Mouse (Mus musculus): ENCODE data around the gene Mrpl33. TPM values are rescaled to one million over a fixed set of nuclear protein-coding genes. Genes with fewer than 3 reads are reported as not detected.

Gene Mrpl33
- total and polyA plus RNA-seq, 3 experiments, result 47.7 to 332 (median 281) TPM

DNA sequence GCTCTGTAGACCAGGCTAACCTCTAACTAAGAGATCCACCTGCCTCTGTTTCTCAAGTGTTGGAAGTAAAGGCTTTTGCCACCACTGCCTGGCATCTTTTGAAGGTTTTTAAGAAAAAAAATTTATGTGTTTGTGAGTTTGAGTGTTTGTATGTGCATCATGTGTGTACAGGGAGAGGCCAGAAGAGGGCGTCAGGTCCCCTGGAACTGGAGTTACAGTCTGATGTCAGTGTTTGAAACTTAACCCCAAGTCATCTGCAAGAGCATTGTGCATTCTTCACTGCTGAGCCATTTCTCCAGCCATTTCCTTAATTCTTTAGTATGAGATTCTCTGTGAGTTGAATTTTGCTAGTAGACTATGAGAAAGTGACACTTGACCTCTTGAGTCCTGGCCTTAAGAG lies 112.7 kb downstream of the Mrpl33 start:
- intact Hi-C loops (cut with DNase I), result no loop called here
- 94% methylated on average over 1 of the region's 1 CpGs for WGBS
- peaks cover 1% of the 10 kb centered on the region; the same call in 1 of the 2 replicates for H3K79me2 ChIP-seq (replicated peaks; ENCODE audit: control insufficient read depth, insufficient read depth, low read length)
- H3K4me1 ChIP-seq (ENCODE audit: control insufficient read depth, insufficient read depth, low read length), result no peaks in the 10 kb centered on the region
- H3K4me3 ChIP-seq, result no peak overlapping the region
- no peak for DNase-seq
- TF ChIP-seq CTCF (IDR thresholded peaks at IDR 0.05), result peak; percentile 50
- no peak for TF ChIP-seq POLR2A (IDR thresholded peaks at IDR 0.05; ENCODE audit: insufficient read depth, low read depth, low read length)
- no peak for TF ChIP-seq EP300 (IDR thresholded peaks at IDR 0.05; ENCODE audit: insufficient read depth, low read depth, low read length)
- no peaks in the 10 kb centered on the region for H3K27me3 ChIP-seq (ENCODE audit: control insufficient read depth, insufficient read depth, low read length)
- no peak overlapping the region for H3K27ac ChIP-seq
- no peak overlapping the region for H3K9ac ChIP-seq (ENCODE audit: low read depth, low read length)
- no peaks in the 10 kb centered on the region for H3K36me3 ChIP-seq (ENCODE audit: control insufficient read depth, insufficient read depth, low read length)

- DNase-seq, result no peak
- no peaks in the 10 kb centered on the region for H3K27me3 ChIP-seq (ENCODE audit: control insufficient read depth, insufficient read depth, low read length)
- peaks cover 1% of the 10 kb centered on the region; the same call in 1 of the 2 replicates for H3K79me2 ChIP-seq (replicated peaks; ENCODE audit: control insufficient read depth, insufficient read depth, low read length)
- 71% methylated on average over 2 of the region's 2 CpGs for WGBS
- H3K27ac ChIP-seq, result no peak overlapping the region
- no peaks in the 10 kb centered on the region for H3K4me1 ChIP-seq (ENCODE audit: control insufficient read depth, insufficient read depth, low read length)
- intact Hi-C loops (cut with DNase I), result no loop called here
- no peak overlapping the region for H3K4me3 ChIP-seq
- no peak overlapping the region for H3K9ac ChIP-seq (ENCODE audit: low read depth, low read length)
- TF ChIP-seq EP300 (IDR thresholded peaks at IDR 0.05; ENCODE audit: insufficient read depth, low read depth, low read length) (no peak), POLR2A (IDR thresholded peaks at IDR 0.05; ENCODE audit: insufficient read depth, low read depth, low read length) (no peak), CTCF (IDR thresholded peaks at IDR 0.05) (no peak)
- peaks cover 2% of the 10 kb centered on the region; the same call in 1 of the 2 replicates for H3K36me3 ChIP-seq (ENCODE audit: control insufficient read depth, insufficient read depth, low read length)
Measured at GRCm38 (mm10) chr5:31713280-31713711, 116.6 kb downstream of the Mrpl33 start.

DNA sequence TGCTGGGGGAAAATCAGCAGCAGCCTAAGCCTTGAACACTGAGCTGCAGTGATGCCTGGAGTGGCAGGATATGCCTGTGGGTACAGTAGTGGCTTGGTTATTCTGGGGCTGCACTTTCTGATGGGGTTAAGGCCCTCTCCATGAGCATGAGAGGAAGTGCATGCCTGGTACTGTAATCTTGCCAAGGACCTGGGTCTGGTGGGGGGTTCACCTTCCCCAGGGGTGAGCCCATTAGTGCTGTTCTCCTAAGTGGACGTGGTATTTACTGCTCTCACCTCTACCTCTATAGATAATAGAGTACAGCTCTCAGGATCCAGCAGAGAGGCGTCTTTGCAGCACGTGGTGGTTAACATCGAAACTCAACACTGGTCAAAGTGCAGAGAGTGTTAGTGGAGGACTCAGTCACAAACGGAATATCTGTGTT lies 117.1 kb downstream of the Mrpl33 start:
- Histone ChIP-seq H3K27ac (no peak overlapping the region), H3K4me1 (ENCODE audit: control insufficient read depth, insufficient read depth, low read length) (no peaks in the 10 kb centered on the region), H3K9ac (ENCODE audit: low read depth, low read length) (no peak overlapping the region), H3K36me3 (ENCODE audit: control insufficient read depth, insufficient read depth, low read length) (peaks cover 2% of the 10 kb centered on the region; the same call in 1 of the 2 replicates), H3K79me2 (replicated peaks; ENCODE audit: control insufficient read depth, insufficient read depth, low read length) (peaks cover 1% of the 10 kb centered on the region; the same call in 1 of the 2 replicates), H3K4me3 (no peak overlapping the region), H3K27me3 (ENCODE audit: control insufficient read depth, insufficient read depth, low read length) (no peaks in the 10 kb centered on the region)
- TF ChIP-seq CTCF (IDR thresholded peaks at IDR 0.05), result no peak
- no peak for TF ChIP-seq POLR2A (IDR thresholded peaks at IDR 0.05; ENCODE audit: insufficient read depth, low read depth, low read length)
- TF ChIP-seq EP300 (IDR thresholded peaks at IDR 0.05; ENCODE audit: insufficient read depth, low read depth, low read length), result no peak
- intact Hi-C loops (cut with DNase I), result no loop called here
- no peak for DNase-seq
- WGBS, result 60% methylated on average over 5 of the region's 5 CpGs

Small RNAs within 50 kb of the gene (microRNA-seq; reads per million reads assigned to microRNA genes)
- 0 reads per million in 2 experiments for gene Mir3473e

Other genes with a start within 250 kb of the Mrpl33 start
- gene Zfp512, start 144.5 kb upstream of the Mrpl33 start, total RNA-seq (2021), result 10 to 100 TPM; 23.7 to 25.1 TPM
- 12.7 and 17.9 TPM in 2 replicates for gene Zfp512, start 144.5 kb upstream of the Mrpl33 start, polyA plus RNA-seq (2012; rRNA removed)
- gene 4930548H24Rik, start 111.2 kb upstream of the Mrpl33 start, total RNA-seq (2021), result not detected
- not detected in 2 replicates for gene 4930548H24Rik, start 111.2 kb upstream of the Mrpl33 start, polyA plus RNA-seq (2012; rRNA removed)
- 10 to 100 TPM; 23.1 TPM for gene Gpn1, start 102.2 kb upstream of the Mrpl33 start, total RNA-seq (2021)
- gene Gpn1, start 102.2 kb upstream of the Mrpl33 start, polyA plus RNA-seq (2012; rRNA removed), result 12.9 and 15.3 TPM in 2 replicates
- 10 to 100 TPM; 20.8 to 22.6 TPM for gene Slc4a1ap, start 69.9 kb upstream of the Mrpl33 start, total RNA-seq (2021)
- gene Slc4a1ap, start 69.9 kb upstream of the Mrpl33 start, polyA plus RNA-seq (2012; rRNA removed), result 7.5 and 13.1 TPM in 2 replicates
- gene Supt7l, start 69.1 kb upstream of the Mrpl33 start, total RNA-seq (2021), result 10 to 100 TPM; 13.3 to 14.6 TPM
- gene Supt7l, start 69.1 kb upstream of the Mrpl33 start, polyA plus RNA-seq (2012; rRNA removed), result 11.2 and 14.4 TPM in 2 replicates
- gene Rbks, start 100.7 kb downstream of the Mrpl33 start, total RNA-seq (2021), result 1 to 10 TPM; 4.3 to 4.4 TPM
- gene Rbks, start 100.7 kb downstream of the Mrpl33 start, polyA plus RNA-seq (2012; rRNA removed), result 2.3 and 2.7 TPM in 2 replicates
- gene Babam2, start 100.7 kb downstream of the Mrpl33 start, total RNA-seq (2021), result 10 to 100 TPM; 28.4 to 32.9 TPM
- 25.2 and 34.4 TPM in 2 replicates for gene Babam2, start 100.7 kb downstream of the Mrpl33 start, polyA plus RNA-seq (2012; rRNA removed)